Mouse (Mus musculus) liver, embryonic 14.5 days (tissue): ENCODE measurements around the gene Tmod4.

Experiments
- CTCF ChIP-seq: IDR thresholded peaks from 2 replicates; pipeline ENCODE4 v1.5.1; 2016; ENCODE audit warnings: antibody characterized with exemption, low read depth, control low read depth
- EP300 ChIP-seq: IDR thresholded peaks from 2 replicates; pipeline ENCODE4 v1.6.1; 2016; ENCODE audit warnings: antibody characterized with exemption, low read depth

GRCm38 (mm10) chr3:95159511-95159986, 35.3 kb downstream of the Tmod4 start:
- TF ChIP-seq CTCF (no peak), EP300 (no peak)
